Mouse (Mus musculus): Measurements from ENCODE around the gene Rarb. TPM values are rescaled to one million over a fixed set of nuclear protein-coding genes. Genes with fewer than 3 reads are reported as not detected.

The Rarb gene
- polyA plus RNA-seq (2012; fragmentation: generic; extraction: Trizol), result 0.19 TPM

DNA sequence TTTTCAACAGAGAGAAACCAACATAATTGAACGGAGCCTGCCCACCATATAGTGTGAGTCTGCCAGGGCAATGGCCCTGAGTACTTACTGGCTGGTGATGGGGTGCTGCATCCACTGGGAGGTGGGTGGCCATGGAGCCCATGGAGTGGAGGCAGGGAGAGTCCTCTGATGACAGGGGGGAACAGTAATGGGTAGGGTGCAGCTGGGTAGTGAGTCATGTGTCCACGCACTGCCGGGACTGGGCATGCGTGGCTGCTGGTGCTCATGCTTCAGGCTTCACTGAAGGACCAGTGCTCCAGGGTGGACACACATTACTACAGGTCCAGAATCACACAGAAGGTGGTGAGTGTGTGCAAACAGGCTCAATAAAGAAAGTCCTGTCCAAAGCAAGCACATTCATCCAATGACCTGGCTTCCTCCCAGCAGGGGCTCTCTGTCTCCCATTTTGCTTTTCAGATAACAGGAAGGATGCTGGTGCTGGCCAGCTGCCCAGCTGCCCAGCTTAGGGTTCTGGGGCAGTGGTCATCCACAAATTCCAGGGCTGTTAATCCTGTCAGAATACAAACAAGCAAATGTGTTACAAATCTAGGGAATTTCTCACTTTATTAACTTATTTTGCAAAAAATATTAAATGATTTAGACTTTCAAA, at the start of gene Rarb:
TSS of gene Rarb (minus strand) at position 555 of the 649 bp plus-strand sequence.
- Histone ChIP-seq H3ac (ENCODE audit: control insufficient read depth, insufficient read length) (no peak within 1 kb of the TSS), H3K36me3 (ENCODE audit: control insufficient read depth, insufficient read depth) (no peaks in the 10 kb centered on the region), H3K79me2 (ENCODE audit: control insufficient read depth, insufficient read depth) (no peaks in the 10 kb centered on the region), H3K27me3 (ENCODE audit: control insufficient read depth, insufficient read depth, insufficient read length) (no peaks in the 10 kb centered on the region), H3K4me2 (ENCODE audit: low read depth) (no peak within 1 kb of the TSS), H3K4me3 (no peak within 1 kb of the TSS)
- TF ChIP-seq SRF (IDR thresholded peaks at IDR 0.05; ENCODE audit: control insufficient read depth, insufficient read length, low read depth), result no peak
- TF ChIP-seq REST (IDR thresholded peaks at IDR 0.05; ENCODE audit: insufficient read depth, insufficient read length), result no peak
- no peak for TF ChIP-seq MAX (IDR thresholded peaks at IDR 0.05; ENCODE audit: low read depth)
- no peak for TF ChIP-seq MYOD1 (IDR thresholded peaks at IDR 0.05; ENCODE audit: control insufficient read depth in 1 of 3, insufficient read length in 2 of 3, low read depth in 2 of 3)
- TF ChIP-seq E2F4 (IDR thresholded peaks at IDR 0.05; ENCODE audit: insufficient read depth), result no peak
- no peak for TF ChIP-seq CEBPB (IDR thresholded peaks at IDR 0.05; ENCODE audit: insufficient read depth, poor library complexity, severe bottlenecking)
- no peak for TF ChIP-seq USF1 (IDR thresholded peaks at IDR 0.05; ENCODE audit: low read depth)
- no peak for TF ChIP-seq TCF3 (IDR thresholded peaks at IDR 0.05; ENCODE audit: insufficient read length, low read depth)
- no peak for TF ChIP-seq POLR2A (IDR thresholded peaks at IDR 0.05; ENCODE audit: insufficient read length, low read depth)
- no peak for TF ChIP-seq POLR2AphosphoS2 (IDR thresholded peaks at IDR 0.05; ENCODE audit: insufficient read length, low read depth)
- no peak for TF ChIP-seq MYOG (IDR thresholded peaks at IDR 0.05; ENCODE audit: control insufficient read depth in 1 of 3, insufficient read depth in 1 of 3, insufficient read length in 2 of 3, low read depth in 2 of 3)
- no peak for TF ChIP-seq TCF12 (IDR thresholded peaks at IDR 0.05; ENCODE audit: insufficient read depth, poor library complexity, severe bottlenecking)

DNA sequence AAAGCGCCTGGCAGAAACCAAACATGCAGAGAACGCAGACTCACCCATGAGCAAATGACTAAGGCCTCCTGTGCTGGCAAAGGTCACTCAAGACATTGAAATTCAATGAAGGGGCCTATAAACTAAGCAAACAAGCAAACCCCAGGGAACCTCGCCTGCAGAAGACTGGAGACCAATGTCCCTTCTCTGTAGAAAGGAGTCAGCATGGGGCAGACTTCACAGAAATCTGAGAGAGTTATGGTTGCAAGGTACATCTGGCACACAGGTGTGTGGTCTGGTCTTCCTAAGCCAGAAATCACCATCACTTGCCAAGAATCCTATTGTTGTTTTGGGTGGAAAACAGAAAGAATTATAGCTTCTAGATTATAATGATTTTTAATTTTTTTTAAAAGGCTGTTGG, 23.1 kb upstream of the Rarb start:
- no peak overlapping the region for H3K4me2 ChIP-seq (ENCODE audit: low read depth)
- H3K79me2 ChIP-seq (ENCODE audit: control insufficient read depth, insufficient read depth), result no peaks in the 10 kb centered on the region
- no peaks in the 10 kb centered on the region for H3K27me3 ChIP-seq (ENCODE audit: control insufficient read depth, insufficient read depth, insufficient read length)
- H3K36me3 ChIP-seq (ENCODE audit: control insufficient read depth, insufficient read depth), result no peaks in the 10 kb centered on the region
- TF ChIP-seq CEBPB (IDR thresholded peaks at IDR 0.05; ENCODE audit: insufficient read depth, poor library complexity, severe bottlenecking), result no peak
- no peak for TF ChIP-seq REST (IDR thresholded peaks at IDR 0.05; ENCODE audit: insufficient read depth, insufficient read length)
- no peak overlapping the region for H3ac ChIP-seq (ENCODE audit: control insufficient read depth, insufficient read length)
- H3K4me3 ChIP-seq, result no peak overlapping the region

DNA sequence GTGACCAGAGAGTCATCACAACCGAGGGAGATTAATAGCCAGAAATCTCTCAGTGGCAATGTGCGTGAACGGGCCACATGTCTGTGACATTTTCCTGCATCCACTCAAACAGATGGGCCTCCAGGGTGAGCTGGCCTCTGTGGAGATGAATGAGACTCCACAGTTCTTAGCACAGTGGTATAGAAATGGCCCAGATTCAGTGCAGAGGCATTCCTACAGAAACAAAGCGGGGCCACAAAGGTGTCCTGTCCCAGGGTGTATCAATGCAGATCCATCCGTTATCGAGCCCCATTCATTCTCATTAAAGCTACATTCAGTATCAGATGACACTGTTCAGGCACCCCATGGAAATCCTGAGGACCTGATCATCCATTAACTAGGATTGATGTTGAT, 22.6 kb upstream of the Rarb start:
- Histone ChIP-seq H3ac (ENCODE audit: control insufficient read depth, insufficient read length) (no peak overlapping the region), H3K4me2 (ENCODE audit: low read depth) (no peak overlapping the region), H3K36me3 (ENCODE audit: control insufficient read depth, insufficient read depth) (no peaks in the 10 kb centered on the region), H3K4me3 (no peak overlapping the region), H3K27me3 (ENCODE audit: control insufficient read depth, insufficient read depth, insufficient read length) (no peaks in the 10 kb centered on the region), H3K79me2 (ENCODE audit: control insufficient read depth, insufficient read depth) (no peaks in the 10 kb centered on the region)
- TF ChIP-seq TCF12 (IDR thresholded peaks at IDR 0.05; ENCODE audit: insufficient read depth, poor library complexity, severe bottlenecking), result no peak
- no peak for TF ChIP-seq POLR2A (IDR thresholded peaks at IDR 0.05; ENCODE audit: insufficient read length, low read depth)
- no peak for TF ChIP-seq SRF (IDR thresholded peaks at IDR 0.05; ENCODE audit: control insufficient read depth, insufficient read length, low read depth)
- TF ChIP-seq USF1 (IDR thresholded peaks at IDR 0.05; ENCODE audit: low read depth), result no peak
- TF ChIP-seq MAX (IDR thresholded peaks at IDR 0.05; ENCODE audit: low read depth), result no peak
- no peak for TF ChIP-seq E2F4 (IDR thresholded peaks at IDR 0.05; ENCODE audit: insufficient read depth)
- TF ChIP-seq MYOG (IDR thresholded peaks at IDR 0.05; ENCODE audit: control insufficient read depth in 1 of 3, insufficient read depth in 1 of 3, insufficient read length in 2 of 3, low read depth in 2 of 3), result no peak
- no peak for TF ChIP-seq CEBPB (IDR thresholded peaks at IDR 0.05; ENCODE audit: insufficient read depth, poor library complexity, severe bottlenecking)
- no peak for TF ChIP-seq TCF3 (IDR thresholded peaks at IDR 0.05; ENCODE audit: insufficient read length, low read depth)
- no peak for TF ChIP-seq POLR2AphosphoS2 (IDR thresholded peaks at IDR 0.05; ENCODE audit: insufficient read length, low read depth)
- TF ChIP-seq REST (IDR thresholded peaks at IDR 0.05; ENCODE audit: insufficient read depth, insufficient read length), result no peak
- no peak for TF ChIP-seq MYOD1 (IDR thresholded peaks at IDR 0.05; ENCODE audit: control insufficient read depth in 1 of 3, insufficient read length in 2 of 3, low read depth in 2 of 3)

DNA sequence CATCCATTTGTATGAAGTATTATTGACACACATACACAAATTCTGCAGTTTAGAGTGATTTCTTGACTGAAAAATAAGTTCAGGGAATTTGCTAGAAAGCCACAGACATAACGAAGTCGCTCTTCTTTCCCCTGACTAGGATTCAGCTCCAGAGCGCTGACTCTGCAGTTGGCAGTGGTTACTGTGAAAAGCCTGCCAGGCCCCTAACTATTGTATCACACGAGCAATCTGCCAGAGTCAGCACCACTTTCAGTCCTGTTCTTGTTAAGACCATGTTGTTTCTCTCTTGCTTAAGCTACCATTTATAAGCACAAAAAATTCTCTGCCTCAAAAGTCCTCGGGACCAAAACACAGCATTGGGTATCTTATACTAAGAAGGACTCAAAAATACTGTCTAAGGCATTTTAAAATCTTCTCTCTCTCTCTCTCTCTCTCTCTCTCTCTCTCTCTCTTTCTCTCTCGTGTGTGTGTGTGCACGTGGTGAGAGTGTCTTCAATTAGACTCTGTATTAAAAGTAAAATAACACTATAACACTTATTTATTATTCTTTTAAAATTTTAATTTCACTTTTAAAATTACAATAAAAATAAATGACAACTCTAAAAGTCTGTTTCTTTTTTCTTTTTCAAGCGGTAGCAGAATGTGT, 22.1 kb upstream of the Rarb start:
- H3K36me3 ChIP-seq (ENCODE audit: control insufficient read depth, insufficient read depth), result no peaks in the 10 kb centered on the region
- H3K4me2 ChIP-seq (ENCODE audit: low read depth), result no peak overlapping the region
- H3K27me3 ChIP-seq (ENCODE audit: control insufficient read depth, insufficient read depth, insufficient read length), result no peaks in the 10 kb centered on the region
- no peaks in the 10 kb centered on the region for H3K79me2 ChIP-seq (ENCODE audit: control insufficient read depth, insufficient read depth)
- TF ChIP-seq E2F4 (IDR thresholded peaks at IDR 0.05; ENCODE audit: insufficient read depth), result no peak
- TF ChIP-seq POLR2AphosphoS2 (IDR thresholded peaks at IDR 0.05; ENCODE audit: insufficient read length, low read depth), result no peak
- no peak for TF ChIP-seq MAX (IDR thresholded peaks at IDR 0.05; ENCODE audit: low read depth)
- no peak for TF ChIP-seq MYOG (IDR thresholded peaks at IDR 0.05; ENCODE audit: control insufficient read depth in 1 of 3, insufficient read depth in 1 of 3, insufficient read length in 2 of 3, low read depth in 2 of 3)
- TF ChIP-seq MYOD1 (IDR thresholded peaks at IDR 0.05; ENCODE audit: control insufficient read depth in 1 of 3, insufficient read length in 2 of 3, low read depth in 2 of 3), result no peak
- no peak for TF ChIP-seq USF1 (IDR thresholded peaks at IDR 0.05; ENCODE audit: low read depth)
- no peak for TF ChIP-seq POLR2A (IDR thresholded peaks at IDR 0.05; ENCODE audit: insufficient read length, low read depth)
- TF ChIP-seq TCF12 (IDR thresholded peaks at IDR 0.05; ENCODE audit: insufficient read depth, poor library complexity, severe bottlenecking), result no peak
- no peak for TF ChIP-seq CEBPB (IDR thresholded peaks at IDR 0.05; ENCODE audit: insufficient read depth, poor library complexity, severe bottlenecking)
- no peak overlapping the region for H3ac ChIP-seq (ENCODE audit: control insufficient read depth, insufficient read length)
- H3K4me3 ChIP-seq, result no peak overlapping the region
